Mouse (Mus musculus): ENCODE results near the gene Rps6kl1.

DNA sequence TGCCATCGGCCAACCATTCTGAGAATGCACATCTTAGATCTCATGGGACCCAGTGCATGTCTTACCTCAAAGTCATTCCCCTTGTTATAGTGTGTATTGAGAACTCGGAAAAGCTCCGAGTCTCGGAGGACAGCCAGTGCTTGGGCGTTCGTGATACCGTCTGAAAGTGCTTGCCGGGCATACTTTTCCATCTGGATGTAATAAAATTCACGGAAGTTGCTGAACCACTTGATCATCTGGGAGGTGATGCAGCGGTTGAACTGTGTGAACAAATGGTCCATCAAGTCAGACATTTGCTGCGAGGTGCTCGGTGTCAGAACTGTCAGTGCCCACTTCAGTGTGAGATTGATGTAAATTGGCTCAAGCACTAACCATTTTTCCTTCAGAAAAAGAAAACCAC, 63.2 kb downstream of the Rps6kl1 start:
- no peak for TF ChIP-seq EP300 (IDR thresholded peaks at IDR 0.05; ENCODE audit: low read depth)
- TF ChIP-seq CTCF (IDR thresholded peaks at IDR 0.05; ENCODE audit: low read depth), result no peak

Data from liver, embryonic 14.5 days (tissue).